Mouse (Mus musculus) liver, adult (tissue): ENCODE data around the gene Zfp867.

ENCODE experiments used
- GATA4 ChIP-seq: IDR thresholded peaks from 2 replicates; pipeline ENCODE4 v1.6.1; 2014; ENCODE audit warnings: mild to moderate bottlenecking, low read length; ENCODE audit not compliant: insufficient replicate concordance

Gene Zfp867

GRCm38 (mm10) chr11:59472326-59472677, at the start of gene Zfp867:
Gene Zfp867 (minus strand): TSS chr11:59472474.
- peak; percentile 24; the same call in 1 of the 2 replicates for TF ChIP-seq GATA4

- TF ChIP-seq GATA4, result no peak
These were observed 47.6 kb upstream of the Zfp867 start for GRCm38 (mm10) chr11:59519741-59520495.

- TF ChIP-seq GATA4, result no peak
These were observed 46.0 kb upstream of the Zfp867 start for GRCm38 (mm10) chr11:59518226-59518625.

- TF ChIP-seq GATA4, result no peak
These were observed 45.2 kb upstream of the Zfp867 start for GRCm38 (mm10) chr11:59517441-59517840.

- TF ChIP-seq GATA4, result no peak
These were observed 42.5 kb upstream of the Zfp867 start for GRCm38 (mm10) chr11:59514789-59515188.

GRCm38 (mm10) chr11:59514381-59514780, 42.1 kb upstream of the Zfp867 start:
- no peak for TF ChIP-seq GATA4

- no peak for TF ChIP-seq GATA4
These were observed 41.3 kb upstream of the Zfp867 start for GRCm38 (mm10) chr11:59513556-59513955.

GRCm38 (mm10) chr11:59512733-59513132, 40.5 kb upstream of the Zfp867 start:
- TF ChIP-seq GATA4, result no peak

GRCm38 (mm10) chr11:59511558-59511957, 39.3 kb upstream of the Zfp867 start:
- peak; percentile 49; the same call in 1 of the 2 replicates for TF ChIP-seq GATA4

- TF ChIP-seq GATA4, result no peak
These were observed 34.4 kb upstream of the Zfp867 start for GRCm38 (mm10) chr11:59506713-59507074.

- TF ChIP-seq GATA4, result peak; percentile 45; the same call in 1 of the 2 replicates
These were observed 33.8 kb upstream of the Zfp867 start for GRCm38 (mm10) chr11:59505839-59506712.

- no peak for TF ChIP-seq GATA4
These were observed 33.1 kb upstream of the Zfp867 start for GRCm38 (mm10) chr11:59505351-59505838.

GRCm38 (mm10) chr11:59501978-59502700, 29.9 kb upstream of the Zfp867 start:
- no peak for TF ChIP-seq GATA4

GRCm38 (mm10) chr11:59497747-59498146, 25.5 kb upstream of the Zfp867 start:
- TF ChIP-seq GATA4, result no peak

- TF ChIP-seq GATA4, result no peak
These were observed 24.5 kb upstream of the Zfp867 start for GRCm38 (mm10) chr11:59496672-59497310.
